Mouse (Mus musculus) fibroblast of lung, adult 2 months (primary cell): Measurements from ENCODE around the gene Fam170b.

Experiments
- DNase-seq: peaks from one replicate; pipeline ENCODE4 v3.0.0-alpha.2; 2011; ENCODE audit warnings: low read depth

The Fam170b gene

DNA sequence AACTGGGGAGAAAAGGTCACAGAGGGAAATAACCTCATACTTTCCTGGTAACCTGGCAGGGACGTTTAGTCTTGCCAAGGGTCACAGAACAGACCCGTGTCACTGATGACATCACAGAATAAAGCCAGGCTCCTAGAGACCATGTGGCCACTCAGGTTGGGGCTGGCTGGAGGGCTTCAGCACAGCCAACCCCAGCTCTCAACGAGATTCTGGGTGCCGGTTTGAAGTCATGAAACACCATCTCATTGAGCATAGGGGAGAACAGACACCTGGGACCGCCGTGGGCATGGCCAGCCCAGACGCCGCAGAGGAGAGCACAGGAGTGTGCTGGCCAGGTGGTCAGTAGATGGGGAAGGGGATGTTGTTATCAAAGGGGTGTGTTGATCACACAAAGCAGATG is at the start of gene Fam170b:
Gene Fam170b (plus strand): TSS at position 116 of the 400 bp plus-strand sequence.
- DNase-seq, result no peak

DNA sequence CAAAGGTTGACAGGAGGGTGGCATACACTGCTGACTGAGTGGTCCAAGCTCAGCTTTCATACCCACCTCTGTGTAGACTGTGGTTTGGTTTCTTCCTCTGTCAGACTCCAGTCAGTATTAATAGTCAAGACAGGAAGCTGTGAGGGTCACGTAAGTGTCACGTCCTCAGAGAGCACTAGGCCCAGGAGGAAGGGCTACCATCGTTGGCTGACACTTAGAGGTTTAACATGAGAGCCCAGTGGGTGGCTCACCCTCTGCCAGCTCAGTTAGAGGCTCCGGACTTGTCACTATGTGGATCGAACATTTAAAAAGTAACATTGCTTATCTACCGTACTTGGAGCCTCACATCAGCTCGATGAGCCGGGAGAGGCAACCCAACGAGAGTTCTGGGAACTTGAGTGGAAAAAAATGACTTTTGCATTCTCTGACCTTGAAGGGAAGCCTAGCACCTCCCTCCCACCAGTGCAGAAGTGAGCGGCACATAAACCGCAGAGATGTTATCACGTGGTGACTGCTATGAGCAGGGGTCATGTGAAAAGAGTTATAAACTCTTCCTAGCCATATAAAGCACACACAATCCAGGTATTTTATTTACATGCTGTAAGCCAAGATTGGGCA is 49.5 kb upstream of the Fam170b start:
- no peak for DNase-seq

DNA sequence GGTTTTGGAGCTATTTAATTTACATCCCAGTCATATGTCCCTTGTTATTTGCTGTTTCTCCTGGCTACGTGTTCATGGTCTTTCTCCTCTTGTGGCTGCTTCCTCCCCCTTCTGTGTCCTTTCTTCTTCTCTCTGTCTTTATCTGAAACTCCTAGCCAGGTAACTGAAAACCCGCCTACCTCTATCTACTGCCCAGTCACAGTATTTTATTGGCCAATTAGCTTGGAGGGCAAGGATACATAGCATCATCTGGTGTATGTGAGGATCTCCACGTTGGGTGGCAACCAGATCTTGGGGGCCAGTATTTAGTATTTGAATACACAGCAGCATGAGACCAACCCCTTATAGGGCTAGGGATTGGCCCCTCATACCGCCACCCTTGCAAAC is 49.0 kb upstream of the Fam170b start:
- no peak for DNase-seq

DNA sequence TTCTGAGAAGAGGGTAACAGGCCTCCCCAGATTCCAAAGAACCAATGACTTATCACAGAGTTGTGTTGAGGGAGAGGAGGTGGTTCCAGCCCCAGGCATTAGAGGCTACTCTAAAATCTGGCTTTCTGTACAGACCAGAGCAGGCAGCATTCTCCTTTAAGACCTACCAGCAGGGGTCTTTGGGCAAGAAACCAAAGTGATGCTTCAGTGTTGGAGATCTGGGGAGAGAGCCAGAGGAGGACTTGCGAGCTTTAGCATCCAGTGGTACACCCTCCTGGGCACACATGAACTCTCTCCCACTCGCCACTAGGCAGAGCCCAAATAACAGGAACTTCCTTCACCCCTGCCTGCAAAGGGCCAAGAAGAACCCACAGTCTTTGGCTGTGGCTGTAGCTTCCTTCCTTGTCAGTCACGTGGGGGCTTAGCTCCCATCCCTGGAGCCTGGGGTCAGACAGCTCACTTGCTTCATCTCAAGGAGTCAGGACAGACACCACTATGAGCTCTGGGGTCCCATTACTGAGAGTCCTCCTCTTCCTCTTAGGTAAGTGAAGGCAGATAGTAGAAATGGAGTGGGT is 48.1 kb upstream of the Fam170b start, which contains the start of gene Tmem273:
Gene Tmem273 (plus strand): TSS at position 408 of the 575 bp plus-strand sequence.
- no peak for DNase-seq

DNA sequence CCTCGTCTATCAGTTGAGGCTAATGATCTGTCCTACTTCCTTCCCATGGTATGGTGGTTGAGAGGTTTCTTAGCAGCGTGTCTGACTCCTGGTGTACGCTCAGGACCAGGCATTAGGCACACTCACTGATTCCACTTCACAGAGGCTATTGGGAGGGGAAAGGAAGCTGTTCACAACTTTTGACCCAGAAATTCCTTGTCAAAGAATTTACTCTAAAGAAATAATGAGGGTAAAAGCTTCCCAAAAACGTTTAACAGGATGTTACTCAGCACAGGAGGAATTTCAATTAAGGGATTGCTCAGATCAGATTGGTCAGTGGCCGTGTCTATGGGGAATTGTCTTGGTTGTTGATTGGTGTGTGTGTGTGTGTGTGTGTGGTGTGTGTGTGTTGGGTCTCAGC is 46.1 kb upstream of the Fam170b start:
- DNase-seq, result no peak

DNA sequence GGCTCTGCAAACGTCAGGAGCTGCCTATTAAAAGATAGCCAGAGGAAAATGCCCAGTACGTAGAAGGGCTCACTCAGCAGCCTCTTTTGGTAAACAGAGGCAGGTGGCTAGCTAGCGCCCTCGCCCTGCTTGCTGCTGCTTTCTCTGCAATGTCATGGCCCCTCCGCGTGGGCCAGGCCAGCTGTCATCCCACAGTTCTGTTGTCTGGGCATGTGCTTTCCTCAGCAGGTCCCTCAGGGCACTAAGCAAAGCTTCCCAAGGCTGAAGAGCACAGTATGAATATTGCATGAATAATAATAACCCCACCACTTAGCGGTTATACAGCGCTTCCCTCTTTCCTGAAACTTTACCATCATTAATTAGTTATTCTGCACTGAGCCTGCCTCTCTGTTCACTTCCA is 37.4 kb upstream of the Fam170b start:
- DNase-seq, result no peak

DNA sequence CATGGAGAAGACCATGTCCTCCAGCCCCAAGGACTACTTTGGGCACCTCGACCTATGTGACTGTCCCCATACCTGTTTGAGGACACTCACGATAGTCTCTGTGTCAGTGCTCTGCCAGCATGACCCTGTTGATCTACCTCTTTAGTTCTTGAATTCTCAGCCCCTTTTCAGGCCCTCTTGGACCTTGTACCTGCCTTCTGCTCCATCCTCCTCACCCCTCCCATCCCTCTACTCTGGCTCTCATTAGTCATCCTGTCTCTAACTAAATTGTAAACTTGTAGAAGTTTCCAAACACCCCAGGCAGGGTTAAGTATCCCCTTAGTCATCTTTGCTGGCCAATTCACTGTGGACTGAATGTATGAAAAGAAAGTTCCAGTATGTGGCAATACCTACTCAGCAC is 36.0 kb upstream of the Fam170b start:
- no peak for DNase-seq

DNA sequence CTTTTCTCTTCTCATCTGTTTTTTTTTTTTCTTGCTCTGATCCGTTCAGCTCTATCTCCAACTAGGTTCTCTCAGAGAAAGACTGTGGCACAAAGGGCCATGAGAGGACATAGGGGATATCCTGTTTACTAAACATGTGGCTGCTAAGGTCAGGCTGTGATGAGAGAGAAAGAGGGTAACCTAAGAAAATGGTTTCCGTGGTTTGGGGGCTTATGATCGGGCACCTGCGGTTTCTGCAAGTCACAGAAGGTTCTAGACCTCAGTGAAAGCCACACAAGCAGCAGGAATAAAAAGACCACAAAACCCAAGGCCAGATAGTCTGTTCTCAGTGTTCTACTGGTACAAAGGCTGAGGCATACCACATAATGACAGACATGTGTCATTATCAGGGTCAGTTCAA is 35.4 kb upstream of the Fam170b start:
- DNase-seq, result no peak

DNA sequence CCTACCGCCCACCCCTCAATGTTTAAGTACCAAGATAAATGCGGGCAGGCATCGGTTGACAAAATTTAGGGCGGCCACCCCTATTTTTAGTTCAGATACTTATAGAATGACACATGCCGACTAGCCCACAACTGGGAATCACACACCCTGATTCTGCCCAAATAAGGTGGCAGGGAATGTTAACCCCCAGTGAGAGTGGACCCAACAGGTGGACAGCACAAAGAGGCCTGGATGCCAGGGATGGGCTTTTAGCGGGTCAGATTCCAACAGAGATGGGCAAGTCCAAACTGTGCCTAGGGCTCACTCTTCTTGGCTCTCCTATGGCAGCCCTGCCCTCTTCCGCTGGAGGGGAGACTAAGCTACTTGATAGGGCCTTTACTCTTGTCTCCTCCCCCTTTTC is 33.7 kb upstream of the Fam170b start:
- no peak for DNase-seq

DNA sequence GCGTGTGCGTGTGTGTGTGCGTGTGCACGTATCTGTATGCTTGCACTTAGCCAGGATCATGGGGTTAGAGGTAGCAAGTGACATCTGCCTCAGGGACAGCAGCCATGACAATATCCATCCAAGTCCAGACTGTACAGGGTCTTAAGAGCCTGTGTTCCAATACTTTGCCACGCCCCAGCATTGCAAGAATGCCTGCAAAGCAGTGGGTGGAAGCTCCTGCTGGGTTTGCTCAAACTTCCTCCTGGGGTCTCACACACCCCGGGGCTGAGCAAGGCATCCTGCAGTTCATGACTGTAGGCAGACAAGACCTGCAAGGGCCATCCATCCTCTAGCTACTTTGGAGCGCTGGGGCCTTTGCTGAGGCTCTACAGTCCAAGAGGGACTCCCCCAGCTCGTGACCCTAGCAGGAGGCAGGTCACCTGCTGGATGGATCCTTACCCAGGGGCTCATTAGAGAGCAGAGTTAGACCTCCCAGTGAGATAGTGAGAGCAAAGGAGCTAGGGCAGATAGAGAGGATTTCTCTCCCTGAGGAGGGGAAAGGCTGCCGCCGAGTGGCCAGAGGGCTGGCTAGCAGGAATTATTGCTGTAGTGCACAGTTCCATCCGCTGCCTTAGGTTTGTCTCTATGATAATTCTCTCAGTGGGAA is 32.6 kb upstream of the Fam170b start:
- DNase-seq, result no peak

DNA sequence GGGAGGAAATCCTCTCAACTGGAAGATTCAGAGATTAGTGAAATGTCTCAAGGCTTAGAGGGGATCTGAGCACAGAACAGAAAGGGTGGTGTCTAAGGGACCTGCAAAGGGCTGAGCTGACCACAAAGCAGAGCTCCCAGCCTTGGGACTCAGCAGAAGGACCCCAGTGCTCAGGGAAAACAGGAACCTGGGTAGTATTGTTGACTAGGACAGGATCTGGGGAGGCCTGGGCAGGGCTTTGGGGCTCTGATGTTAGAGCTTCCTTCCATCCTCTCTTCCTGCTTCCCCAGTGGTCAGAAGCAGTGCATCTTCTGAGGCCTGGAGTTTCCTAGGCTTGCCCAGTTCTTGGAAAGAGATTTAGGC is 32.1 kb upstream of the Fam170b start:
- DNase-seq, result no peak

DNA sequence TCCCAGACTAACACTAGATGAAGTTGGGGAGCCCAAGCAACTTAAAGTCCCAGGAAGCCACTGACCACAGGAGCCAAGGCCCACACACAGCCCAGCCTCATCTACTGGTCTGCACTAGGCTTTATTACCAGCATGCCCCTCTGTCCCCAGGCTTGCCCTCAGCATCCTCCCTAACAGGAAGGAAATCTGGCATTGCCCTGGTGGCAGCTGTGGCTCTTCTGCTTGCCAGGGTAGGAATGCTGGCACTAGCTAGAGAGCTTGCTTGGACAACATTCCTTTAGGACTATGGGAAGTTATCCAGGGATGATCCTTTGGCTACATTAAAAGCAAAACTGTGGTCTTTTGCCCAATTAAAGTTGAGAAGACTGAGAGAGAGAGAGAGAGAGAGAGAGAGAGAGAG is 23.7 kb upstream of the Fam170b start:
- DNase-seq, result no peak

DNA sequence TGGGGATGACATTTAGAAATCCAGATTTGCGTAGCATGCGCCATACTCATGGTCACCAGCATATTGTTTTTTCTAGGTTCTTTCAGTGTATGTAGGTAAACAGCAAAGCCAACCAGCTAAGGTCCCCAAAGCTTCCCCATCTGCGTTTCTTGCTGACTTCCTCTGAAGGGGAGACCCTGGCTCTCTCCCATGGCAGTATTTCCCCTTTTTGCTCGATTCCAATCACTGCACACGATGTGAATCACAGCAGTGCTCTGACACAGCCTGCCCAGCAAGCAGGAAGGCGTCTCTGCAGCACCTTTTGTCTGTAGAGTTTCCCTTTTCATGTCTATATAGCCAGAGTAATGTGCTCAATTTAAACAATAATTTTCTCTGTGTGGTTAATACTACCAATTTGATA is 21.3 kb upstream of the Fam170b start:
- no peak for DNase-seq

DNA sequence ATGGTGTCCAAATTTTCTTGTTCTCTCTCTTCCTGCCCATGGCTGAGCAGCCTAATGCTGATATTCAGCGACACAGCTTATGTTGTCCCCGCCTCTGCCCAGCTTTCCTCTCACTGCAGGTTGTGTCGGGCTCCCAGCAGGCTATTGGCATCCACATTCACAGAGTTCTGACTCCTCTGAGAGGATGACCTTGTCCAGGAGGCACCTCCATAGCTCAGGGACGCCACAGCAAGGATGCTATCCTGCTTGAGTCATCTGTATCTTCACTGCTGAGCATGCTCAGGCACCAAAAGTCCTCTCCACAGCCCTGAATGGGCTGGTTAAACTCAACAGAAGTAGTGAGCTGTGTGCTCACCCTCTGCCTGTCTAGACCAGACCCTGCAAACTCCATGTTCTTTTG is 18.8 kb upstream of the Fam170b start:
- no peak for DNase-seq

DNA sequence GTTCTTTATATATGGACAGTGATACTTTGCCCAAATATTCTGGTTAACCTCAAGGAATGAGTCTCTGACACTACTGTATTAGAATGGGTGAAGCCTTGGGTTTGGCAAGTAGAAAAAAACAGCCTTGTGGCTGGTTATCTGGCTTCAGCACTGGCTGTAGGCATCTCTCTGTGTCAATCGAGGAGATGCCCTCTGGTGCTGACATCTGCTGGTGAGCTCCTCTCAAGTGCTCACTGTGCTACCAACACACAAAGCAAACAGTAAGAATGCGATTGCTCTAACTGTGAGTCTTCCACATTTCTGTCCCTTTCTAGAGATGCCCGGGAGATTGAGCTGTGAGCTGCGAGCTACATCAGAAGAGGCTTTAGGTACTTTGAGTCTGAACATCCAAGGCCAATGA is 17.2 kb upstream of the Fam170b start:
- no peak for DNase-seq

DNA sequence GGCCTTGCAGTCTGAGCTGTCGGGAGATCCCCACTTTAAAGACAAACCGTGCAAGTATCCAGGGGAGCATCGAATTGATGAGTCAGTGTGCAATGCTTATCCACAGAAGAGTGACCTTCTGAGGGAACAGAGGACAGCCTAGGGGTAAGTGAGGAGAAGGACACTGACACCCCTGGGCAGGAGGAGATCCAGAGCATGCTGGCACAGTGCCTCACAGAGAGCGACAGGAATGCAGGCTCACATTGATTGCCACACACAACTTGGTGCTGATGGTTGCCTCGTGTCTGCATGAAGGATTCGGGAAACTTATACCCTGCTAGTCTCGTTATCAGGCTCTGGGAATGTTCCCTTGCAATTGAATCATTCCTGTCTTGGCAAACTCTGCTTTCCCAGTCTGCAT is 16.5 kb upstream of the Fam170b start:
- DNase-seq, result no peak

DNA sequence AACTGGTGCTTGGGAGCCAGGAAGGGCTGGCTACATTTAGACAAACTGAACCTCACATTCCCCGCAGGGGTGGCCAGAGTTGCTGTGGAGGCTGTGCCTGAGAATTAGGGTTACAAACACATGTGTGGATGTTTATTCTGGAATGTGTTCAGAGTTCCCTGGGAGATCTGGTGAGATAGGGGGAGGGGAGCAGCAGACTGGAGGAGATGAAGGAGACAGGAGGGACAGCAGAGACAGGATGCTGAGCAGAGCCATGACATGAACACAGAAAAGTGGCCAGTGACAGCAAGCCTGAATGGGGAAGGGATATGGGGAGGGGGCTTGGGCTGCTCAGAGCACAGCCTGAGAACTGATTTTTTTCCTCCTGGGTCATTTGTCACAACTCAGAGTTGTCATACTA is 14.5 kb upstream of the Fam170b start:
- DNase-seq, result no peak

DNA sequence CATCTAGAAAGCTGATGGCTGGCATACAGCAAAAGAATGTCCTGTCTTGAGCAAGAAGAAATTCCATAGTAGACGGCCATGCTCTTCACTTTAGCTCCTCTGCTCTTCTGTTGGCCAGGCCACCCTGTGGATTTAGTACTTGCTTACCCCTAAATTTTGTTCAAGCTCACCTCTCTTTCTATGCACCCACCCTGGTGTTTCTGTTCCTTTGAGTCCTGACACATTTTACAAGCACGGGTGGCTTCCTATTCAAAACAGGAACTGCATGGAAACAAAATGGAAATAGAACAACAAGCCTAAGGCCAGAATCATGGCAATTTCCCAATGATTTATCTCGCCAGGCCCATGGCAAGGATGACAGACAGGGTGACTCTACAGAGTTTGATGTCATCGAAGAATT is 10.9 kb upstream of the Fam170b start:
- DNase-seq, result no peak

DNA sequence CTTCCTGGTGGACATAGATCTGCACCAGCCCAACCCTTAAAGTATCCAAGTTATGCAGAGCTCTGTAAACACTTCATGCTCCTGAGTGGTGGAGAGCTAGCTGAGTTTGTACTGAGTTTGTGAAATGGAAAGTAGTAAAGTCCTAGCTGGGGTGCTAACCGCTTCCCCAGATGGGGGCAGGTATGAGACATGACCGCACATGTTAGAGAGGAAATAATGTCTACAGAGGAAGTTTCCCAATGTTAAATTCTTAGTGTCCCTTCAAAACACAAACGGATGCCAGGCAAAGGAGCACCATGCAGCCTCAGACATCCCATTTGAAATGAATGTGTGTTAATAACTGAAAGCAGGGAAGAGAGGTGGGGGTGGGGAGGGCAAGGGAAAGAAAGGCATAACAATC is 9.9 kb upstream of the Fam170b start:
- no peak for DNase-seq

DNA sequence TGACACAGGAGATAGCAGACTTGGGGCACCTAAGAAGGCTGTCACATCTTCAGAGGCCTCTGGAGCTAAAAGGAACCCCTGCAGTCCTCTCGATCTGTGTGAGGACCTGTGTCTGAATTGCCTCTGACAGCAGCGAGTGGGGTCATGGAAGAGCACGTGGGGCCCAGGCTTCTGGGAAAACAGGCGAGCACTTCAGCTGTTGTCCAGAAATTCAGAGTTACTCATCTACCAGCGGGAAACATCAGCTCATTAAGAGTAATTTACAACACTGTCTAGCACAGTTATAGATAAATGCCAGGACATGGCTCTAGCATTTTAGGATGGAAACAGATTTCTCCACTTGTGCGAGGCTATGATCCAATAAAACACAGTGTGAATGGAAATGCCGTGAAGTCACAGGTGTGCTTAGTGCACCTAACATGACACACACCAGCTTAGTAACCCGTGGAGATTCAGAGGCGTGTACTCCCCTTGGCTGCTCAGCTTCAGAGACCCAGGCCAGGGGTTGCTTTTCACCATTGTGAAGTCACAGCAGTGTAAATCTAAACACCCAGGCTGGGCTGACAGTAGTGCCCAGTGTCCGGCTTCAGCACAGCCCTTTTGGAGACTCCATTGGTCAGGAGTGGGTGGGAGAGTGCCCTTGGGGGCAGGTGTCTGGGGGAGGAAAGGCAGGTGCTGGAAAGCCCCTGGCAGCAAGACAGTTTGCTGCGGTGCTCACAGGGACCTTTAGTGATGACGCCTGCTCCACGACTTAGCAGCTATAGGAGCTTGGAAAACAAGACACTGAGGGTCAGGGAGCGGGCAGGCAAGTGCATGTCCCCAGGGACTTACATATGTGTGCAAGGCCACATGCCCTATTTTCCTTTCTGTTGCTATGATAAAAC is 9.3 kb upstream of the Fam170b start:
- DNase-seq, result no peak

DNA sequence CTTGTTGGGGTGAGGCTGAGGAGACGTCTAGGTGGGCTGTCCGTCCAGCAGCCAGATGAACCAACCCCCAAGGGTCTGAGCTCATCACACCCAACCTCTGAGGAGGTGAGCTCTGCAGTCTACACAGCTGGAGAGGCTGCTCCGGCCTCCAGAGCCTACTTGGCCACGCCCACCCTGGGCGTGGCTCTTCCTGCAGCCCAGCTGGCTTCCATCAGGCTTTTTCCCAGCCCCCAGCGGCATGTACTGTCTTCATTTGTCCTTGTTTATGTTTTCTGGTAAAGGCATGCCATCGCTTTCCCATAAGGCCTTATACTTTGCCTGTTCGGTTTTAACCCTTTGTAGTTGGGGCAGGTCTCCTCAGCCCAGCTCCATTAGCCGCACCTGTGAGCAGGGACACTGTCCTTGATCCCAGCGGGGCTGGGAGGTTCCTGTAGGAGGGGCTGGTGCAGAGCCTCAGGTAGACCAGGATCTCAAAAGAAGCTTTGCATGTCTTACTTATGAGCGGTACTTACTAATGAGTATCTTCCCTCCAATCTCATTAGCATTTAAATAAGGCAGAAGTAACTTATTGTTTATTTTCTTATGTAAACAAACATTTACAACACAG is 8.2 kb upstream of the Fam170b start:
- DNase-seq, result no peak

DNA sequence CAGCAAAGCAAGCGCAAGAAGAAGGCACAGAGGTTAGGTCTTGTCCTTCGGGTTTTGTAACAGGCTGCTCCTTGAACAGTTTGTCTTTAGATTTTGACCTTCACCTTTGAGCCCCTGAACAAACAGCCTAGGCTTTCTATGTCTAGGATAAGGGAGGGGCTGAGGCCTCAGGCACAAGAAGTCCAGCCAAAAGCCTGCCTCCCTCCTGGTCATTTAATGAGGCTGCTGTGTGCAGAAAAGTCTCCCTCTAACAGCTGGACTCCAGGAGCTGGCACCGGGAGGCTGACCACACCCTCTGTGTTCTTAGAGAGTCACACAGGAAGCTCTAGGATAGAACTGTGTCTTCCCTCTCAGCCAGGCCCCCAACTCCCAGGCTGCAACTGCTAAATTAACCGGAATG is 6.6 kb upstream of the Fam170b start:
- no peak for DNase-seq
